Mouse (Mus musculus): ENCODE data around the gene Cdc42bpg. TPM values are rescaled to one million over a fixed set of nuclear protein-coding genes. Genes with fewer than 3 reads are reported as not detected.

Gene Cdc42bpg
- total and polyA plus RNA-seq, 3 experiments = 2.6 to 4.5 TPM; not detected in 1

DNA sequence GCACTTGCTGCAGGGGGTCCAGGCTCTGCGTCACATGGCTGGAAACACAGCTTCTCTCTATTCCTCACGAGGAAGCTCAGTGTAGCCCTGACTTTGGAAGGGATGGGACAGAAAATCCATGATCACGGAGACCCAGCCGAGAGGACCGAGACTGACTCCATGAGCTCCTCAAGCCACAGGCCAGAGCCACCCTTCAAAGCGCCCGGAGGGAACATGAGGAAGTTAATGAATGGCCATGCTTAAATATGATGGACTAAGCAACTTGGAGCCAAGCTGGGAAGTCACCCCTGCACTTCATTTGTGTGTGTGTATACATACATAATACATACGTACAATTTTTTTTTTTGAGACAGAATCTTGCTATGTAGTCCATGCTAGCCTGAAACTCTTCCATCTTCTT is 35.0 kb upstream of the Cdc42bpg start:
- Histone ChIP-seq H3K27me3 (ENCODE audit: control insufficient read depth in 1 of 2, insufficient read depth in 2 of 2, low read length in 2 of 2) (no peaks in the 10 kb centered on the region), H3K4me1 (ENCODE audit: control insufficient read depth in 1 of 2, insufficient read depth in 2 of 2, low read length in 2 of 2) (peaks cover 0 to 7% of the 10 kb centered on the region in 2 experiments; a peak in 2 of 4 replicates)
- no peak for DNase-seq (ENCODE audit: low read depth, low spot score)

DNA sequence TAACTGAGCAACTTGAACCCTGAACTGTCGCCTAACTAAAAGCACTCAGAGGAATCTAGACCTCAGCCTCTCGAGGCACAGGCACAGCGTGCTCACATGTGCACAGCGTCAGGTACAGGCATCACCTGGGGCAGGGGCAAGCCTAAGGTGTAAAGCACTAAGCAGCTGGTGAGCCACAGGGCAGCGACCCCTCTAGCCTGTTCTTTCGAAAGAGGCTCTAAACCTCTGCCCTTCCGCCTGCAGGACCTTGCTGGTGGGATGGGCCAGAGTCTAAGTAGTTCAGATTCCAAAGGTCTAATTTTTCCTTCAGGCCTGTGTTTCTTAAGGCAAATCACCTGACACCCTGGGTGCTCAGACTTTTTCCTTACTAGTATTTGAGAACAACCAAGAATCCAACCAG is 34.2 kb upstream of the Cdc42bpg start:
- peaks cover 0 to 2% of the 10 kb centered on the region in 2 experiments; a peak in 2 of 4 replicates for H3K36me3 ChIP-seq (ENCODE audit: control insufficient read depth in 1 of 2, insufficient read depth in 2 of 2, low read length in 2 of 2)
- no peak overlapping the region for H3K9ac ChIP-seq (ENCODE audit: control insufficient read depth, low read depth, low read length, poor library complexity, severe bottlenecking)
- H3K9me3 ChIP-seq (replicated peaks; ENCODE audit: insufficient read depth, low read length) = no peaks in the 10 kb centered on the region
- TF ChIP-seq POLR2A (IDR thresholded peaks at IDR 0.05; ENCODE audit: control insufficient read depth in 1 of 2, insufficient read depth in 1 of 2, low read depth in 1 of 2, low read length in 2 of 2, poor library complexity in 1 of 2) (no peak), CHD1 (IDR thresholded peaks at IDR 0.05; ENCODE audit: low read depth, low read length) (no peak), KAT2A (conservative IDR thresholded peaks at IDR 0.05; ENCODE audit: low read depth, low read length) (no peak), SMC3 (IDR thresholded peaks at IDR 0.05; ENCODE audit: low read depth, low read length) (no peak), ZC3H11A (IDR thresholded peaks at IDR 0.05; ENCODE audit: low read depth, low read length) (no peak), MXI1 (IDR thresholded peaks at IDR 0.05; ENCODE audit: low read depth, low read length) (no peak), TBP (IDR thresholded peaks at IDR 0.05; ENCODE audit: low read depth, low read length) (no peak), RCOR1 (IDR thresholded peaks at IDR 0.05; ENCODE audit: low read depth, low read length) (no peak), BHLHE40 (IDR thresholded peaks at IDR 0.05; ENCODE audit: borderline replicate concordance, low read depth, low read length) (no peak), POLR2AphosphoS5 (IDR thresholded peaks at IDR 0.05; ENCODE audit: borderline replicate concordance, low read depth, low read length) (no peak), MYB (IDR thresholded peaks at IDR 0.05; ENCODE audit: low read depth, low read length) (no peak), MAX (IDR thresholded peaks at IDR 0.05; ENCODE audit: low read length) (no peak)
- H3K79me2 ChIP-seq (ENCODE audit: control insufficient read depth, insufficient read depth, low read length, poor library complexity) = peaks cover 11% of the 10 kb centered on the region
- DNase-seq (ENCODE audit: low read depth, low spot score) = no peak
- H3K27me3 ChIP-seq (ENCODE audit: control insufficient read depth in 1 of 2, insufficient read depth in 2 of 2, low read length in 2 of 2) = no peaks in the 10 kb centered on the region
- no peak overlapping the region for H3K4me3 ChIP-seq (ENCODE audit: control insufficient read depth in 1 of 2, insufficient read depth in 1 of 2, low read depth in 2 of 2, low read length in 2 of 2)
- peaks cover 0 to 7% of the 10 kb centered on the region in 2 experiments; a peak in 2 of 4 replicates for H3K4me1 ChIP-seq (ENCODE audit: control insufficient read depth in 1 of 2, insufficient read depth in 2 of 2, low read length in 2 of 2)
- no peak overlapping the region for H3K27ac ChIP-seq (ENCODE audit: control insufficient read depth, low read depth, low read length)

More for the DNA sequence above, 35.0 kb upstream of the Cdc42bpg start:
- Histone ChIP-seq H3K9me3 (replicated peaks; ENCODE audit: insufficient read depth, low read length) (no peaks in the 10 kb centered on the region), H3K9ac (ENCODE audit: control insufficient read depth, low read depth, low read length, poor library complexity, severe bottlenecking) (no peak overlapping the region), H3K36me3 (ENCODE audit: control insufficient read depth in 1 of 2, insufficient read depth in 2 of 2, low read length in 2 of 2) (peaks cover 0 to 2% of the 10 kb centered on the region in 2 experiments; a peak in 2 of 4 replicates), H3K27ac (ENCODE audit: control insufficient read depth, low read depth, low read length) (no peak overlapping the region), H3K79me2 (ENCODE audit: control insufficient read depth, insufficient read depth, low read length, poor library complexity) (peaks cover 6% of the 10 kb centered on the region; the same call in 1 of the 2 replicates), H3K4me3 (ENCODE audit: control insufficient read depth in 1 of 2, insufficient read depth in 1 of 2, low read depth in 2 of 2, low read length in 2 of 2) (no peak overlapping the region)
- TF ChIP-seq EP300 (IDR thresholded peaks at IDR 0.05; ENCODE audit: low read depth in 1 of 2, low read length in 2 of 2) = no peak
- TF ChIP-seq NRF1 (IDR thresholded peaks at IDR 0.05; ENCODE audit: insufficient read depth, low read depth, low read length, poor library complexity, severe bottlenecking) = no peak
- no peak for TF ChIP-seq TBP (IDR thresholded peaks at IDR 0.05; ENCODE audit: low read depth, low read length)
- TF ChIP-seq MYC (IDR thresholded peaks at IDR 0.05; ENCODE audit: low read depth, low read length) = no peak
- no peak for TF ChIP-seq ZMIZ1 (IDR thresholded peaks at IDR 0.05; ENCODE audit: low read depth, low read length)
- TF ChIP-seq KAT2A (conservative IDR thresholded peaks at IDR 0.05; ENCODE audit: low read depth, low read length) = no peak
- no peak for TF ChIP-seq MEF2A (IDR thresholded peaks at IDR 0.05; ENCODE audit: extremely low read depth, insufficient replicate concordance, low read depth, low read length, poor library complexity, severe bottlenecking)
- no peak for TF ChIP-seq ZNF384 (IDR thresholded peaks at IDR 0.05; ENCODE audit: low read depth, low read length)
- TF ChIP-seq MAZ (IDR thresholded peaks at IDR 0.05; ENCODE audit: low read depth, low read length) = no peak
- no peak for TF ChIP-seq MYB (IDR thresholded peaks at IDR 0.05; ENCODE audit: low read depth, low read length)
- no peak for TF ChIP-seq USF1 (IDR thresholded peaks at IDR 0.05; ENCODE audit: low read depth, low read length)
- TF ChIP-seq POLR2AphosphoS5 (IDR thresholded peaks at IDR 0.05; ENCODE audit: borderline replicate concordance, low read depth, low read length) = no peak
- no peak for TF ChIP-seq GATA1 (IDR thresholded peaks at IDR 0.05; ENCODE audit: low read depth, low read length)
- no peak for TF ChIP-seq JUND (IDR thresholded peaks at IDR 0.05; ENCODE audit: low read depth, low read length)
- TF ChIP-seq BHLHE40 (IDR thresholded peaks at IDR 0.05; ENCODE audit: borderline replicate concordance, low read depth, low read length) = no peak
- no peak for TF ChIP-seq CHD2 (IDR thresholded peaks at IDR 0.05; ENCODE audit: low read length)
- no peak for TF ChIP-seq TCF12 (IDR thresholded peaks at IDR 0.05; ENCODE audit: low read depth, low read length)
- no peak for TF ChIP-seq ETS1 (IDR thresholded peaks at IDR 0.05; ENCODE audit: low read depth, low read length)

Measured in MEL (cell line).